Mouse (Mus musculus): ENCODE measurements around the gene Dlgap1. TPM values are rescaled to one million over a fixed set of nuclear protein-coding genes. Genes with fewer than 3 reads are reported as not detected.

Dlgap1 gene
- polyA plus RNA-seq, 1 experiment from 2014 or later, result 2.4 TPM

- no peak overlapping the region for H3K27ac ChIP-seq (ENCODE audit: low read depth, low read length)
- H3K9me3 ChIP-seq (ENCODE audit: control insufficient read depth, low read length), result no peaks in the 10 kb centered on the region
- no peaks in the 10 kb centered on the region for H3K36me3 ChIP-seq (ENCODE audit: control insufficient read depth, insufficient read depth, low read length)
- no peak overlapping the region for H3K9ac ChIP-seq (ENCODE audit: low read length)
- no peak overlapping the region for H3K4me3 ChIP-seq (ENCODE audit: low read depth, low read length)
- no peak overlapping the region for H3K4me2 ChIP-seq
- peaks cover 10% of the 10 kb centered on the region for H3K4me1 ChIP-seq (ENCODE audit: control insufficient read depth, insufficient read depth, low read length)
- DNase-seq (ENCODE audit: low spot score, missing footprints) (no peak), ATAC-seq (ENCODE audit: low FRiP score) (no peak)
- no peaks in the 10 kb centered on the region for H3K27me3 ChIP-seq (ENCODE audit: control insufficient read depth, insufficient read depth, low read length)
- whole genome bisulfite sequencing, result 84% methylated on average over 8 of the region's 8 CpGs
Observed at GRCm38 (mm10) chr17:70796940-70797772, 828.3 kb downstream of the Dlgap1 start.

DNA sequence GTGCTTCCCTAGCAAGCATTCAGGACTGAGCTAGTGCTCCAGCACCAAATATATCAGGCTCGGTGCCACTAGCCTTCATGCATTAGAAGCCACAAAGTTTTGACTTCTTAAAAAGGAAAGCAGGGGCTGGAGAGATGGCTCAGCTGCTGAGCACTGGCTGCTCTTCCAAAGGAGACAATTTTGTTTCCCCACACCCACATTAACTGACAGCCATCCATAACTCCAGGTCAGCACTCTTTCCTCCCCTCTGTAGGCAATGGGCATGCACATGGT lies 828.8 kb downstream of the Dlgap1 start:
- Histone ChIP-seq H3K9ac (ENCODE audit: low read length) (no peak overlapping the region), H3K4me3 (ENCODE audit: low read depth, low read length) (no peak overlapping the region), H3K27ac (ENCODE audit: low read depth, low read length) (no peak overlapping the region), H3K27me3 (ENCODE audit: control insufficient read depth, insufficient read depth, low read length) (no peaks in the 10 kb centered on the region), H3K36me3 (ENCODE audit: control insufficient read depth, insufficient read depth, low read length) (no peaks in the 10 kb centered on the region), H3K4me2 (no peak overlapping the region), H3K4me1 (ENCODE audit: control insufficient read depth, insufficient read depth, low read length) (peaks cover 10% of the 10 kb centered on the region), H3K9me3 (ENCODE audit: control insufficient read depth, low read length) (no peaks in the 10 kb centered on the region)
- no peak for ATAC-seq (ENCODE audit: low FRiP score)
- no peak for DNase-seq (ENCODE audit: low spot score, missing footprints)
- WGBS, result 74% methylated on average over 1 of the region's 1 CpGs

- Histone ChIP-seq H3K4me3 (ENCODE audit: low read depth, low read length) (no peak overlapping the region), H3K4me1 (ENCODE audit: control insufficient read depth, insufficient read depth, low read length) (peaks cover 6% of the 10 kb centered on the region), H3K36me3 (ENCODE audit: control insufficient read depth, insufficient read depth, low read length) (no peaks in the 10 kb centered on the region), H3K4me2 (no peak overlapping the region), H3K9me3 (ENCODE audit: control insufficient read depth, low read length) (no peaks in the 10 kb centered on the region), H3K27ac (ENCODE audit: low read depth, low read length) (no peak overlapping the region), H3K9ac (ENCODE audit: low read length) (no peak overlapping the region), H3K27me3 (ENCODE audit: control insufficient read depth, insufficient read depth, low read length) (no peaks in the 10 kb centered on the region)
- 81% methylated on average over 4 of the region's 4 CpGs for WGBS
- ATAC-seq (ENCODE audit: low FRiP score) (no peak), DNase-seq (ENCODE audit: low spot score, missing footprints) (no peak)
Observed at GRCm38 (mm10) chr17:70799266-70799665, 830.4 kb downstream of the Dlgap1 start.

DNA sequence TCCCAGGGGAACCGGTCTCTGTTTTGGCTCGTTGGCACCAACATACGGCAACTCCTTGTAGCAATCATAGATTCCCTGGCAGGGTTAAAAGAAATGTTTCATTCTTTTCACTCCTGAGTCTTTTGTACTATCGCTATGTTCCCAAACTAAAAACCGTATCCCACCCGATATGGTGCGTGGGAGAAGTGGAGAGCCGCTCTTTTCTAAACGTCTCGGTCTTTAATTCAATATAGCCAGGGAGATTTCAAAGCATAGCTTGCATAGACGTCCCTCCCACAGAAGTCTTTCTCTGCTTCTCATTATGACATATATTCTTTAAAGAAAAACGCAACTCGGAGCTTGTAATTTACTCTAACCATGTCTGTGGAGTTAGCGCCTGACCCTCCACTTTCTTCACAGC lies 833.1 kb downstream of the Dlgap1 start:
- Histone ChIP-seq H3K27ac (ENCODE audit: low read depth, low read length) (no peak overlapping the region), H3K27me3 (ENCODE audit: control insufficient read depth, insufficient read depth, low read length) (no peaks in the 10 kb centered on the region), H3K4me1 (ENCODE audit: control insufficient read depth, insufficient read depth, low read length) (no peaks in the 10 kb centered on the region), H3K4me2 (no peak overlapping the region), H3K36me3 (ENCODE audit: control insufficient read depth, insufficient read depth, low read length) (no peaks in the 10 kb centered on the region), H3K4me3 (ENCODE audit: low read depth, low read length) (no peak overlapping the region), H3K9ac (ENCODE audit: low read length) (no peak overlapping the region), H3K9me3 (ENCODE audit: control insufficient read depth, low read length) (no peaks in the 10 kb centered on the region)
- ATAC-seq (ENCODE audit: low FRiP score) (no peak), DNase-seq (ENCODE audit: low spot score, missing footprints) (no peak)
- 86% methylated on average over 14 of the region's 14 CpGs for WGBS

DNA sequence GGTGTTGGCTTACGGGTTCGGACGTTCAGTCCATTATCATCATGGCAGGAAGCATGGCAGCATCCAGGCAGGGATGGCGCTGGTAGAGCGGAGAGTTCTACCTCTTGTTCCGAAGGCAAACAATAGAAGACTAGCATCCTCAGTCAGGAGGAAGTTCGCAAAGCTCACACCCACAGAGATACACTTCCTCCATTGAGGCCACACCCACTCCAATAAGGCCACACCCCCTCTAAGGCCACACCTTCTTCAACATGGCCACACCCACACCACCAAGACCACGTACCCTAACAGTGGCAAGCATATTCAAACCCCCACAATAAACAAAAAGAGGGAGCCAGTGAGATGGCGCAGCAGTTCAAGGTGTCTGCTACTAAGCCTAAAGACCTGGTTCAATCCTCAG lies 837.0 kb downstream of the Dlgap1 start:
- ATAC-seq (ENCODE audit: low FRiP score) (0 out of 2 replicates have a peak, but pooled peaks have one; percentile 27), DNase-seq (ENCODE audit: low spot score, missing footprints) (no peak)
- Histone ChIP-seq H3K9ac (ENCODE audit: low read length) (no peak overlapping the region), H3K4me2 (no peak overlapping the region), H3K36me3 (ENCODE audit: control insufficient read depth, insufficient read depth, low read length) (no peaks in the 10 kb centered on the region), H3K27ac (ENCODE audit: low read depth, low read length) (no peak overlapping the region), H3K27me3 (ENCODE audit: control insufficient read depth, insufficient read depth, low read length) (no peaks in the 10 kb centered on the region), H3K4me1 (ENCODE audit: control insufficient read depth, insufficient read depth, low read length) (no peaks in the 10 kb centered on the region), H3K9me3 (ENCODE audit: control insufficient read depth, low read length) (no peaks in the 10 kb centered on the region), H3K4me3 (ENCODE audit: low read depth, low read length) (no peak overlapping the region)
- 96% methylated on average over 9 of the region's 9 CpGs for WGBS

DNA sequence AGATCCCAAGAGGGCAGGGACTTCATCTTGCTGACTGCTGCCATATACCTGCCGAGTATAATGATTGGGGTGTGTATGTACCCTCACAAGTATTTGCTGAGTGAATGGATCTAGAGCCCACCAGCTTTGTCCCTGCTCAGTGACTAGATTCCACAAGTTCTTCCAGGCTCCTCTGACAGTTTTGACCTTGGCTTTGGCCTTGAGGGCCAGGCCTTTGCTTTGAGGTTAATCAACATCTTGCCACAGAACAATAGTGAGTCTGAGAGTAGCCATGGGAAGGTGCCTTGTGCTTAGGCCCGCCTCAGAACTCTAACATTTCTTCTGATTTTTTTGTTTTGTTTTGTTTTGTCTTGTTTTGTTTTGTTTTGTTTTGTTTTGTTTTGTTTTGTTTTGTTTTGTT lies 837.7 kb downstream of the Dlgap1 start:
- 88% methylated on average over 2 of the region's 2 CpGs for WGBS
- Histone ChIP-seq H3K4me3 (ENCODE audit: low read depth, low read length) (no peak overlapping the region), H3K4me1 (ENCODE audit: control insufficient read depth, insufficient read depth, low read length) (no peaks in the 10 kb centered on the region), H3K9me3 (ENCODE audit: control insufficient read depth, low read length) (no peaks in the 10 kb centered on the region), H3K36me3 (ENCODE audit: control insufficient read depth, insufficient read depth, low read length) (no peaks in the 10 kb centered on the region), H3K27me3 (ENCODE audit: control insufficient read depth, insufficient read depth, low read length) (no peaks in the 10 kb centered on the region), H3K27ac (ENCODE audit: low read depth, low read length) (no peak overlapping the region), H3K9ac (ENCODE audit: low read length) (no peak overlapping the region), H3K4me2 (no peak overlapping the region)
- ATAC-seq (ENCODE audit: low FRiP score) (no peak), DNase-seq (ENCODE audit: low spot score, missing footprints) (no peak)

GRCm38 (mm10) chr17:70807885-70808284 lies 839.0 kb downstream of the Dlgap1 start:
- Histone ChIP-seq H3K9ac (ENCODE audit: low read length) (no peak overlapping the region), H3K27me3 (ENCODE audit: control insufficient read depth, insufficient read depth, low read length) (no peaks in the 10 kb centered on the region), H3K4me2 (no peak overlapping the region), H3K27ac (ENCODE audit: low read depth, low read length) (no peak overlapping the region), H3K4me1 (ENCODE audit: control insufficient read depth, insufficient read depth, low read length) (peaks cover 5% of the 10 kb centered on the region), H3K9me3 (ENCODE audit: control insufficient read depth, low read length) (no peaks in the 10 kb centered on the region), H3K36me3 (ENCODE audit: control insufficient read depth, insufficient read depth, low read length) (no peaks in the 10 kb centered on the region), H3K4me3 (ENCODE audit: low read depth, low read length) (no peak overlapping the region)
- WGBS, result 97% methylated on average over 1 of the region's 1 CpGs
- no peak for DNase-seq (ENCODE audit: low spot score, missing footprints)
- no peak for ATAC-seq (ENCODE audit: low FRiP score)

GRCm38 (mm10) chr17:70808837-70809236 lies 840.0 kb downstream of the Dlgap1 start:
- Histone ChIP-seq H3K36me3 (ENCODE audit: control insufficient read depth, insufficient read depth, low read length) (no peaks in the 10 kb centered on the region), H3K27me3 (ENCODE audit: control insufficient read depth, insufficient read depth, low read length) (no peaks in the 10 kb centered on the region), H3K4me2 (no peak overlapping the region)

GRCm38 (mm10) chr17:70809776-70810175 lies 840.9 kb downstream of the Dlgap1 start:
- Histone ChIP-seq H3K9ac (ENCODE audit: low read length) (no peak overlapping the region), H3K4me2 (no peak overlapping the region), H3K27me3 (ENCODE audit: control insufficient read depth, insufficient read depth, low read length) (no peaks in the 10 kb centered on the region), H3K27ac (ENCODE audit: low read depth, low read length) (no peak overlapping the region), H3K9me3 (ENCODE audit: control insufficient read depth, low read length) (no peaks in the 10 kb centered on the region), H3K4me1 (ENCODE audit: control insufficient read depth, insufficient read depth, low read length) (peaks cover 5% of the 10 kb centered on the region), H3K4me3 (ENCODE audit: low read depth, low read length) (no peak overlapping the region), H3K36me3 (ENCODE audit: control insufficient read depth, insufficient read depth, low read length) (no peaks in the 10 kb centered on the region)
- DNase-seq (ENCODE audit: low spot score, missing footprints) (peak; percentile 87), ATAC-seq (ENCODE audit: low FRiP score) (no peak)
- WGBS, result 12% methylated on average over 3 of the region's 3 CpGs

More at GRCm38 (mm10) chr17:70808837-70809236, 840.0 kb downstream of the Dlgap1 start:
- no peak overlapping the region for H3K27ac ChIP-seq (ENCODE audit: low read depth, low read length)
- peaks cover 5% of the 10 kb centered on the region for H3K4me1 ChIP-seq (ENCODE audit: control insufficient read depth, insufficient read depth, low read length)
- WGBS, result 32% methylated on average over 14 of the region's 14 CpGs
- ATAC-seq (ENCODE audit: low FRiP score) (no peak), DNase-seq (ENCODE audit: low spot score, missing footprints) (no peak)
- H3K9ac ChIP-seq (ENCODE audit: low read length), result no peak overlapping the region
- no peak overlapping the region for H3K4me3 ChIP-seq (ENCODE audit: low read depth, low read length)
- no peaks in the 10 kb centered on the region for H3K9me3 ChIP-seq (ENCODE audit: control insufficient read depth, low read length)
